Mouse (Mus musculus) MEL (cell line): ENCODE measurements at regions not wholly inside any gene's neighbourhood (a gene's known extent, or its start where the extent isn't known, plus 50 kb on each side); places are given as distances from the start of the nearest gene placed in this dataset.

Experiments used
- DNase-seq: peaks from one replicate; pipeline ENCODE4 v3.0.0; 2011; ENCODE audit warnings: low read depth, low spot score
- H3K27ac ChIP-seq: 2 replicates; pipeline ENCODE4 v1.5.1; 2012; ENCODE audit warnings: low read depth, mild to moderate bottlenecking, control low read depth, low read length, moderate library complexity; ENCODE audit not compliant: control insufficient read depth
- H3K27me3 ChIP-seq, 2 experiments: fragments of 150-350 bp in 1 of 2; sonication (generic) in 1 of 2; 2 replicates each; pipeline ENCODE4 v1.6.1; 2012; ENCODE audit warnings: low read length in 2 of 2, mild to moderate bottlenecking in 2 of 2, improper control_type of control experiment in 1 of 2, moderate library complexity in 1 of 2; ENCODE audit not compliant: insufficient read depth in 2 of 2, control insufficient read depth in 1 of 2
- H3K36me3 ChIP-seq, 2 experiments: 2 replicates each; pipeline ENCODE4 v1.6.1; 2012 to 2014; ENCODE audit warnings: low read length in 2 of 2, improper control_type of control experiment in 1 of 2, inconsistent platforms in 1 of 2, mild to moderate bottlenecking in 1 of 2; ENCODE audit not compliant: insufficient read depth in 2 of 2, control insufficient read depth in 1 of 2
- H3K4me1 ChIP-seq, 2 experiments: fragments of 150-350 bp in 1 of 2; sonication (generic) in 1 of 2; 2 replicates each; pipeline ENCODE4 v1.6.1; 2012; ENCODE audit warnings: low read length in 2 of 2, improper control_type of control experiment in 1 of 2, mild to moderate bottlenecking in 1 of 2; ENCODE audit not compliant: insufficient read depth in 2 of 2, control insufficient read depth in 1 of 2
- H3K4me3 ChIP-seq, 2 experiments: fragments of 150-350 bp in 1 of 2; sonication (generic) in 1 of 2; 2 replicates each; pipeline ENCODE4 v1.5.1; 2012; ENCODE audit warnings: low read depth in 2 of 2, low read length in 2 of 2, mild to moderate bottlenecking in 2 of 2, moderate library complexity in 2 of 2, control low read depth in 1 of 2, improper control_type of control experiment in 1 of 2; ENCODE audit not compliant: control insufficient read depth in 1 of 2, insufficient read depth in 1 of 2
- H3K79me2 ChIP-seq: 2 replicates; pipeline ENCODE4 v1.6.1; 2012; ENCODE audit warnings: mild to moderate bottlenecking, low read length, moderate library complexity; ENCODE audit not compliant: control insufficient read depth, poor library complexity, insufficient read depth
- H3K9ac ChIP-seq: 2 replicates; pipeline ENCODE4 v1.6.1; 2012; ENCODE audit warnings: low read depth, mild to moderate bottlenecking, control low read depth, low read length, moderate library complexity; ENCODE audit not compliant: control insufficient read depth, poor library complexity, severe bottlenecking
- H3K9me3 ChIP-seq: fragments of 150-350 bp; sonication (generic); replicated peaks from 2 replicates; pipeline ENCODE4 v1.6.1; 2012; ENCODE audit warnings: mild to moderate bottlenecking, low read length, improper control_type of control experiment, moderate library complexity; ENCODE audit not compliant: insufficient read depth
- E2F4 ChIP-seq: IDR thresholded peaks from 2 replicates; pipeline ENCODE4 v1.6.1; 2011; ENCODE audit warnings: low read depth, low read length, improper control_type of control experiment, borderline replicate concordance
- EP300 ChIP-seq, 2 experiments: IDR thresholded peaks; 2 replicates each; pipeline ENCODE4 v1.6.1; 2011; ENCODE audit warnings: improper control_type of control experiment in 2 of 2, low read length in 2 of 2, low read depth in 1 of 2, mild to moderate bottlenecking in 1 of 2
- GABPA ChIP-seq: IDR thresholded peaks from 2 replicates; pipeline ENCODE4 v1.6.1; 2012; ENCODE audit warnings: low read depth, mild to moderate bottlenecking, inconsistent platforms, low read length, improper control_type of control experiment, moderate library complexity
- HCFC1 ChIP-seq: IDR thresholded peaks from 2 replicates; pipeline ENCODE4 v1.6.1; 2012; ENCODE audit warnings: low read depth, mild to moderate bottlenecking, inconsistent platforms, low read length, improper control_type of control experiment, moderate library complexity
- JUND ChIP-seq: IDR thresholded peaks from 2 replicates; pipeline ENCODE4 v1.6.1; 2011; ENCODE audit warnings: low read depth, mild to moderate bottlenecking, improper control_type of control experiment, low read length
- MAX ChIP-seq: IDR thresholded peaks from 2 replicates; pipeline ENCODE4 v1.6.1; 2011; ENCODE audit warnings: low read length, improper control_type of control experiment
- MAZ ChIP-seq: IDR thresholded peaks from 2 replicates; pipeline ENCODE4 v1.6.1; 2012; ENCODE audit warnings: low read depth, mild to moderate bottlenecking, inconsistent platforms, low read length, improper control_type of control experiment
- MEF2A ChIP-seq: IDR thresholded peaks from 2 replicates; pipeline ENCODE4 v1.6.1; 2014; ENCODE audit warnings: low read depth, mild to moderate bottlenecking, inconsistent platforms, low read length, improper control_type of control experiment; ENCODE audit not compliant: poor library complexity, insufficient replicate concordance, severe bottlenecking; ENCODE audit errors: extremely low read depth
- MXI1 ChIP-seq: IDR thresholded peaks from 2 replicates; pipeline ENCODE4 v1.6.1; 2011; ENCODE audit warnings: mild to moderate bottlenecking, low read depth, low read length, improper control_type of control experiment
- NELFE ChIP-seq: IDR thresholded peaks from 2 replicates; pipeline ENCODE4 v1.6.1; 2011; ENCODE audit warnings: low read depth, low read length, improper control_type of control experiment
- POLR2AphosphoS2 ChIP-seq: IDR thresholded peaks from 2 replicates; pipeline ENCODE4 v1.6.1; 2011; ENCODE audit warnings: low read length, improper control_type of control experiment
- RCOR1 ChIP-seq: IDR thresholded peaks from 2 replicates; pipeline ENCODE4 v1.6.1; 2012; ENCODE audit warnings: low read depth, mild to moderate bottlenecking, inconsistent platforms, low read length, improper control_type of control experiment
- SIN3A ChIP-seq: IDR thresholded peaks from 2 replicates; pipeline ENCODE4 v1.6.1; 2012; ENCODE audit warnings: low read length, improper control_type of control experiment, inconsistent platforms
- TBP ChIP-seq: IDR thresholded peaks from 2 replicates; pipeline ENCODE4 v1.8.0; 2011; ENCODE audit warnings: low read depth, low read length, improper control_type of control experiment
- TCF12 ChIP-seq: IDR thresholded peaks from 2 replicates; pipeline ENCODE4 v1.6.1; 2014; ENCODE audit warnings: low read depth, mild to moderate bottlenecking, inconsistent platforms, low read length, improper control_type of control experiment, moderate library complexity
- USF2 ChIP-seq, 2 experiments: IDR thresholded peaks; 2 replicates each; pipeline ENCODE4 v1.6.1; 2011 to 2012; ENCODE audit warnings: improper control_type of control experiment in 2 of 2, low read length in 2 of 2, borderline replicate concordance in 1 of 2, inconsistent platforms in 1 of 2, low read depth in 1 of 2, mild to moderate bottlenecking in 1 of 2; ENCODE audit not compliant: insufficient read depth in 1 of 2
- ZC3H11A ChIP-seq: IDR thresholded peaks from 2 replicates; pipeline ENCODE4 v1.6.1; 2012; ENCODE audit warnings: low read depth, mild to moderate bottlenecking, inconsistent platforms, low read length, improper control_type of control experiment
- ZNF384 ChIP-seq: IDR thresholded peaks from 2 replicates; pipeline ENCODE4 v1.6.1; 2012; ENCODE audit warnings: low read depth, mild to moderate bottlenecking, inconsistent platforms, low read length, improper control_type of control experiment

DNA sequence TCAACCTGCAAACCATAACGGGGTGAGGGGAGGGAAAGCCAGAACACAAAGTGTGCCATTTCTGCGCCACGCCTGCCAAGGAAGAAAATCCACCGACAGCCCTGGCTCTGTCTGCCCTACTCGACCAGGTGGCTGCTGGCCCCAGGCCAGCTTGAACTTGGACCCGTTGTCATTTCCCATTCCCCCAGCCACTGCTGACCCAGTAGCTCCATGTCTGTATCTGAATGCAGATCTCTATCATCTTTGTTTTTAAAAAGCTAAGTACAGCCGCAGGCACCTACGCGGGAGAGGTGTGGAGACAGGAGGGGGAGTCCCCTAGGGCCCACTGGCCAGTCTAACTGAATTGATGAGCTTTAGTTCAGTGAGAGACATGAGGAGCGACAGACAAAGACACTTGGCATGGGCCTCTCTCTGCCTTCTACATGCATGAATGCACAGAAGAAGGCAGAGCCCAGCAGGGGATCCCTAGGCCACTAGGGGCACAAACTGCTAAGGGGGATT, 439.1 kb downstream of the Prdm2 start:
- H3K4me3 ChIP-seq: no peak overlapping the region
- H3K27me3 ChIP-seq: no peaks in the 10 kb centered on the region
- no peaks in the 10 kb centered on the region for H3K79me2 ChIP-seq
- H3K9ac ChIP-seq: no peak overlapping the region
- no peak overlapping the region for H3K27ac ChIP-seq
- no peak for TF ChIP-seq MEF2A
- no peak for TF ChIP-seq POLR2AphosphoS2
- TF ChIP-seq HCFC1: no peak
- TF ChIP-seq RCOR1: no peak
- TF ChIP-seq ZNF384: no peak
- no peak for TF ChIP-seq USF2 (IDR thresholded peaks at IDR 0.05; ENCODE audit: borderline replicate concordance in 1 of 2, insufficient read depth in 1 of 2, low read depth in 1 of 2, low read length in 2 of 2)
- no peaks in the 10 kb centered on the region for H3K9me3 ChIP-seq
- H3K4me1 ChIP-seq: no peaks in the 10 kb centered on the region
- no peaks in the 10 kb centered on the region for H3K36me3 ChIP-seq
- no peak for DNase-seq

DNA sequence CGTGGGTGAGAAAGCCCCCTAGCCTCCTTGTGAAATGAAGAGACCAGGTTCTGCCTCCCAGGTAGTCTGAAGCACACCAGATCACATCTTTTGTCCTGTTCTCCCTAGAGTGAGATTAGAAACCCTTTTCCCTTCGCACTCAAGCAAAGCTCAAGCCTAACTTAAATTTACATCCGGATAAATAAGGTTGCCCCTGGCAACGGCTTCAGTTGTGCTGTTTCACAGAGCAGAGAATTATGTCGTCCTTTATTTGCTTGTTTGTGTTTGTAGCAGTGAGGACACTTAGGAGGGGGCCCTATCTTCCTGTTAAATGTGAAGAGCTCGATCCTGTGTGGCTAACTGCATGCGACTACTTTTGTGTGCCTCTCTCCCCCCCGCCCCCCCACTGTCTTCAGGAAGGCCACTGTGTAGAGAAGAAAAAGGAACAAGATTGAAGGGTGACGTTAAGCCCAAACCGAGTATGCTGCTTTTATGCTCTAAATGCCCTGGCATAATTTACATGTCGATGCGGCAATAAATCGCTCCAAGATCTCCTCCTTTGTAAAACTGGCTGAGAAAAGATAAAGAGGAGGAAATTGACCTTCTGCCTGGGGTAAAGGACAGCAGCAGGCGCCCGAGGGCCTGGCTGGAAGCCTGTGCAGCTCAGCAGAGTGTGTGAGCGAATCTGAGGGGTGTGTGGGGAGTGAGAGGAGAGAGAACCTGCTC, 439.9 kb downstream of the Prdm2 start:
- no peaks in the 10 kb centered on the region for H3K9me3 ChIP-seq
- DNase-seq: no peak
- H3K79me2 ChIP-seq: no peaks in the 10 kb centered on the region
- no peaks in the 10 kb centered on the region for H3K27me3 ChIP-seq
- H3K36me3 ChIP-seq: no peaks in the 10 kb centered on the region
- no peak for TF ChIP-seq TBP
- no peak for TF ChIP-seq TCF12
- no peak for TF ChIP-seq RCOR1
- TF ChIP-seq GABPA: no peak
- no peak for TF ChIP-seq MAX
- no peak for TF ChIP-seq EP300 (IDR thresholded peaks at IDR 0.05; ENCODE audit: low read depth in 1 of 2, low read length in 2 of 2)
- TF ChIP-seq JUND: no peak
- no peak for TF ChIP-seq USF2 (IDR thresholded peaks at IDR 0.05; ENCODE audit: borderline replicate concordance in 1 of 2, insufficient read depth in 1 of 2, low read depth in 1 of 2, low read length in 2 of 2)
- no peak for TF ChIP-seq ZC3H11A
- no peak for TF ChIP-seq E2F4
- no peak for TF ChIP-seq HCFC1
- no peak for TF ChIP-seq NELFE
- TF ChIP-seq MAZ: no peak
- no peak for TF ChIP-seq MXI1
- no peak for TF ChIP-seq SIN3A
- TF ChIP-seq, all 39 proteins: peak for 0
- no peaks in the 10 kb centered on the region for H3K4me1 ChIP-seq
- no peak overlapping the region for H3K27ac ChIP-seq
- H3K9ac ChIP-seq: no peak overlapping the region
- H3K4me3 ChIP-seq: no peak overlapping the region
